Mouse (Mus musculus) intestine, embryonic 14.5 days (tissue): Measurements from ENCODE around the gene 1700037H04Rik. TPM values are rescaled to one million over a fixed set of nuclear protein-coding genes. Genes with fewer than 3 reads are reported as not detected.

Source experiments
- ATAC-seq: fragments of 200-750 bp; cut with Nextera tagmentation; replicated peaks from 2 replicates; pipeline ENCODE4 v1.8.0; 2017; ENCODE audit warnings: low read depth, moderate number of reproducible peaks, moderate TSS enrichment, moderate library complexity; ENCODE audit not compliant: low FRiP score, low TSS enrichment
- DNase-seq: peaks from one replicate; pipeline ENCODE4 v3.0.0-alpha.2; 2018; ENCODE audit warnings: low spot score
- H3K27ac ChIP-seq: fragments of 300-500 bp; sonication (generic); 2 replicates; pipeline ENCODE4 v1.5.1; 2014; ENCODE audit warnings: low read depth, mild to moderate bottlenecking, control low read depth
- H3K27me3 ChIP-seq: fragments of 300-500 bp; sonication (generic); replicated peaks from 2 replicates; pipeline ENCODE4 v1.6.1; 2014; ENCODE audit warnings: low read length, control low read depth; ENCODE audit not compliant: control insufficient read depth, insufficient read depth
- H3K36me3 ChIP-seq: fragments of 300-500 bp; sonication (generic); 2 replicates; pipeline ENCODE4 v1.6.1; 2014; ENCODE audit warnings: low read length, control low read depth; ENCODE audit not compliant: control insufficient read depth, insufficient read depth
- H3K4me1 ChIP-seq: fragments of 300-500 bp; sonication (generic); replicated peaks from 2 replicates; pipeline ENCODE4 v1.6.1; 2014; ENCODE audit warnings: low read length, control low read depth, mixed read lengths; ENCODE audit not compliant: control insufficient read depth, insufficient read depth
- H3K4me2 ChIP-seq: fragments of 300-500 bp; sonication (generic); 2 replicates; pipeline ENCODE4 v1.6.1; 2014; ENCODE audit warnings: low read length
- H3K4me3 ChIP-seq: fragments of 300-500 bp; sonication (generic); 2 replicates; pipeline ENCODE4 v1.5.1; 2014; ENCODE audit warnings: low read depth, low read length, control low read depth, mixed read lengths
- H3K9ac ChIP-seq: fragments of 300-500 bp; sonication (generic); 2 replicates; pipeline ENCODE4 v1.6.1; 2014; ENCODE audit warnings: mild to moderate bottlenecking, low read length
- H3K9me3 ChIP-seq: fragments of 300-500 bp; sonication (generic); 2 replicates; pipeline ENCODE4 v1.6.1; 2016; ENCODE audit warnings: low read length, control low read depth; ENCODE audit not compliant: control insufficient read depth
- WGBS: fragments of 180-500 bp; shearing (Covaris S2); extraction: QIAGEN DNeasy Blood & Tissue Kit; methylation state at CpG from one replicate; pipeline ENCODE4 v1.1.7; 2014; 5-methylcytosine and 5-hydroxymethylcytosine counted together
- polyA plus RNA-seq: library from polyadenylated mRNA; unstranded; fragments of >200 nt; fragmentation: Nextera tagmentation; extraction: Ambion mirVana; gene quantifications from 2 replicates; pipeline ENCODE4 v1.2.1, GENCODE M21; 2014

Gene 1700037H04Rik
- polyA plus RNA-seq, 1 experiment from 2014 or later, result 93.1 TPM

DNA sequence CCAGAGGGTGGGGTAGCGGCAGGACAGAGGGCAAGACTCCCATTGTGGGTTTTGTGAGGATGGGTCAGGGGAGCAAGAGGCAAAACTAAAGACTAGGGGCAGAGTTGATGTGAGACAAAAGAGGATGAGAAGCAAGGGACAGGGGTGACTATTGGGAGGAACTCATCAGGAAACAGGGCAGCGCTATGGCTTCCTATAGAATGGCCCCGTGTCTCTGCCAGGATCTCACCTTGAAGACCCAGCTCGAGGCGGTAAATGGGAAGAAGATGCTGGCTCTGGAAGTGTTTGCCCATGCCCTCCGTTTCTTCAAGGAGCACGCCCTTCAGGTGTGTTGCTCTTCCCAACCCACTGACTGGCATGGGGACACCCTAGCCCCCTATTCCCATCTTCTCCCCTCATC is 21.1 kb downstream of the 1700037H04Rik start:
- DNase-seq (no peak), ATAC-seq (no peak)
- Histone ChIP-seq H3K4me1 (no peaks in the 10 kb centered on the region; the same call in 1 of the 2 replicates), H3K27ac (no peak overlapping the region), H3K36me3 (peaks cover 41% of the 10 kb centered on the region), H3K4me2 (no peak overlapping the region), H3K27me3 (no peaks in the 10 kb centered on the region), H3K4me3 (no peak overlapping the region), H3K9me3 (no peaks in the 10 kb centered on the region), H3K9ac (no peak overlapping the region)
- WGBS, result 96% methylated on average over 7 of the region's 7 CpGs

DNA sequence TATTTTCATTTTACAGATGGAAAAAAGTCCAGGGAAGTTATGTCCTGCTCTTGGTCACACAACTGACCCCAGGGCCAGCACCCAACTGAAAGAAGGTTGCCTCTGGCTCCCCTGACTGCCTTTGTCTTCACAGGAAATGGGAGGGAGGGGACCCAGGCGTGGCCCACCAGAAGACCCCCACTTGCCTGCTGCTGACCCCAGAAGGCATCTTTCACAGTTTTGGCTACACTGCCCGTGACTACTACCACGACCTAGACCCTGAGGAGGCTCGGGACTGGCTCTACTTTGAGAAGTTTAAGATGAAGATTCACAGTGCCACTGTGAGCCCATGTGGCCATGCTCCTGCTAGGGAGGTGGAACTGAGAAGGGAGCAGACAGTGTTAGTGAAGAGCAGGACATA is 21.6 kb downstream of the 1700037H04Rik start:
- H3K4me3 ChIP-seq, result no peak overlapping the region
- DNase-seq (no peak), ATAC-seq (no peak)
- H3K4me1 ChIP-seq, result no peaks in the 10 kb centered on the region; the same call in 1 of the 2 replicates
- H3K9me3 ChIP-seq, result no peaks in the 10 kb centered on the region
- H3K4me2 ChIP-seq, result no peak overlapping the region
- WGBS, result 83% methylated on average over 4 of the region's 4 CpGs
- no peaks in the 10 kb centered on the region for H3K27me3 ChIP-seq
- no peak overlapping the region for H3K27ac ChIP-seq
- H3K36me3 ChIP-seq, result peaks cover 37% of the 10 kb centered on the region
- no peak overlapping the region for H3K9ac ChIP-seq

DNA sequence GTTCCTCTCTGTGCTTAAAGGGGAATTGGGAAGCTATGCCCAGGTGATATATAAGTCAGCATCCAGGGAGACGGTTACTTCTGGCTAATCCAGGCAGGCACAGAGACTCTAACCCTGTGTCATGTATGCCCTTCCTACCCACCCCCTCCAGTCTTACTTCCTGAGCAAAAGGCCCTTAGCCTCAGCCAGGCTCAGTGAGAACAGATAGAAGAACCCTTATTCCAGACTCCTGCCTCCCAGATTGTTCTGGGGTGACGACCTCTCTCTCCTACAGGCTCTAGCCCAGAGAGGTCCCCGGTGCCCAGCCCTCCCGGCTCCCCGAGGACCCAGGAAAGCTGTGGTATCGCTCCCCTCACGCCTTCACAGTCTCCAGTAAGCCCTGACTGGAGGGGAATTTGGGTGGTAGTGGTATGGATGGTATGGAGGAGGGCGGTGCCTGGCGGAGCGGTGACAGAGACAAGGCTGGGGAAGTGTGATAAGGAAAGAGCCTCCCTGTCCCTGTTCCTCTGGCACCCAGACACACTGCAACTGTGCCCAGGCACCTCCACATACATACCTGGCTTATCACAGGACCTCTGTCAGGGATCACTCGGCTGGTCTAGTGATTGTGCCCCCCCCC is 24.3 kb downstream of the 1700037H04Rik start:
- no peaks in the 10 kb centered on the region for H3K27me3 ChIP-seq
- no peak overlapping the region for H3K27ac ChIP-seq
- no peak for DNase-seq
- no peak; the same call in 1 of the 2 replicates for ATAC-seq
- H3K4me2 ChIP-seq, result no peak overlapping the region
- H3K9ac ChIP-seq, result no peak overlapping the region
- H3K4me1 ChIP-seq, result no peaks in the 10 kb centered on the region
- no peaks in the 10 kb centered on the region for H3K9me3 ChIP-seq
- WGBS, result 61% methylated on average over 11 of the region's 11 CpGs
- peaks cover 29% of the 10 kb centered on the region; the same call in 1 of the 2 replicates for H3K36me3 ChIP-seq
- H3K4me3 ChIP-seq, result no peak overlapping the region

DNA sequence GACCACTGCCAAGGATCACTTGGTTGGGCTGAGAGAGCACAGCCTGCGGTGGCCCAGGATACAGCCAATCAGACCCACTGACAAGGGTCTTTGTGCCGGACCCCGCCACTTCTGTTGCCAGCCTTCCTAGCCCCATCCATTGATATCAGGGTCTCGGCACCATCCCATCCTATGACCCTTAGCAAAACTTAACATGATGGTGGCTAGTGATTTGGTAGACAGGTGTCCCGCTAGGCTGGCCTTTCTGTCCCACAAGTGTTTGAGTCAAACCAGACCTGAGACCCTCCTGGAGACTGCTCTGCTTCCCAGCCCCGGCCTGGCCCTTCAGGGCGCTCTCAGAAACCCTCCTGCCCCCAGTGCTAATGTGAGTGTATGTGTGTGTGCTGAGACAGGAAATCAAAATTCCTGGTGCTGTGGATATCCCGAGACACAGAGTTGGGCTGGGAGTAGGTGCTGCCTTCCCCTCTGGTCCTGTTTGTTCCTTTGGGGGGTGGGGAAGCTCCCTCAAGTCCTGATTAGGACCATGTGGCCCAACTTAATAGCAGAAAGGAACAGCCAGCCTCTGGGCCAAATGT is 25.0 kb downstream of the 1700037H04Rik start:
- Histone ChIP-seq H3K9me3 (no peaks in the 10 kb centered on the region), H3K4me3 (no peak overlapping the region), H3K9ac (no peak overlapping the region), H3K4me2 (no peak overlapping the region), H3K36me3 (peaks cover 28% of the 10 kb centered on the region; the same call in 1 of the 2 replicates), H3K4me1 (no peaks in the 10 kb centered on the region), H3K27ac (no peak overlapping the region), H3K27me3 (no peaks in the 10 kb centered on the region)
- ATAC-seq (no peak), DNase-seq (no peak)
- 82% methylated on average over 8 of the region's 8 CpGs for WGBS

DNA sequence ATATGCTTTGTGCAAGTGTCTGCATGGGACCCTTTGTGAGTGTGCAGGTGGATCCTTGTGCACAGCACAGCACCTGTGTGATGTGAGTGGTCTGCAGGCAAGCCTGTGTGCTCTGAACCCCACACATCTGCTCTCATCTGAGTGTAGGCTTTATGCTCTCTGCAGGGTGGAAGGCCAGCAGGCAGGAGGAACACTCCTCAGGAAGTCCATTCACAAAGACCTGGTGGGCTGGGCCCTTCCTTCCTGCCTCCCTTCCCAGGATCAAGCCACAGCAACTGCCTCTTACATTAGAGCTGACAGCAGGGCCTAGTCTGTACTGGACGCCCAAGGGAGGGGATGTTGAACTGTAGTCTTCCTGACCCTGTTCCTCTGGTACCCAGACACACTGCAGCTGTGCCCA is 25.5 kb downstream of the 1700037H04Rik start:
- Histone ChIP-seq H3K4me2 (no peak overlapping the region), H3K9ac (no peak overlapping the region), H3K27ac (no peak overlapping the region), H3K4me1 (no peaks in the 10 kb centered on the region), H3K27me3 (no peaks in the 10 kb centered on the region), H3K9me3 (no peaks in the 10 kb centered on the region), H3K36me3 (peaks cover 28% of the 10 kb centered on the region; the same call in 1 of the 2 replicates), H3K4me3 (no peak overlapping the region)
- DNase-seq (no peak), ATAC-seq (no peak)
- 65% methylated on average over 1 of the region's 1 CpGs for WGBS

DNA sequence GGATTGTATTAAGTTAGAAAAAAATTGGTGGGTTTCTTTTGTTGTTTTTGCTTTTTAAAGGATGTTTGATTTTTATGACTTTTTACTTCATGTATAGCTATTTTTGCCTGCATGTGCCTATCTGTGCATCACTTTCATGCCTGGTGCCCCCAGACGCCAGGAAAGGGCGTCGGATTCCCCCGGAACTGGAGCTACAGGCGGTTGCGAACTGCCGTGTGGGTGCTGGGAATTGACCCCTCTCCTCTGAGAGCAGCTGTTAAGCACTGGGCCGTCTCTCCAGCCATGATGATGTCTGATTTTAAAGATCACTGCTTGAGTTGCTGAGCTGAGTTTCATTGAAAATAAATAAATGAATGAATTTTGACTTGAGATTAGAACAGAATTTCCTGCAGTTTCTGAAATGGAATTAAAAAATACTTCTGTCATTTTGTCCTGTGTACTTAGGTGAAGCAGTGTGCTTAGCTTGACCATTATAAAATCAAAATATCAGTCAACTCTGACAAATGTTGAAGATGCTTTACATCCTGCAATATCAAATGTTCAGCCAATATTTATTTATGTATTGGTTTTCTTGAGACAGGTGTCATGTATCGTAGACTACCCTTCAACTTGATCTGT is 26.8 kb downstream of the 1700037H04Rik start, which contains the start of gene Gm11037:
Gene Gm11037 (plus strand): TSS at position 568 of the 618 bp plus-strand sequence.
- WGBS, result 80% methylated on average over 9 of the region's 9 CpGs
- Histone ChIP-seq H3K9ac (no peak within 1 kb of the TSS), H3K27ac (no peak within 1 kb of the TSS), H3K36me3 (peaks cover 24% of the 10 kb centered on the region; the same call in 1 of the 2 replicates), H3K27me3 (no peaks in the 10 kb centered on the region), H3K9me3 (no peaks in the 10 kb centered on the region), H3K4me3 (no peak within 1 kb of the TSS), H3K4me1 (peaks cover 5% of the 10 kb centered on the region), H3K4me2 (no peak within 1 kb of the TSS)
- ATAC-seq, result no peak
- DNase-seq, result no peak

DNA sequence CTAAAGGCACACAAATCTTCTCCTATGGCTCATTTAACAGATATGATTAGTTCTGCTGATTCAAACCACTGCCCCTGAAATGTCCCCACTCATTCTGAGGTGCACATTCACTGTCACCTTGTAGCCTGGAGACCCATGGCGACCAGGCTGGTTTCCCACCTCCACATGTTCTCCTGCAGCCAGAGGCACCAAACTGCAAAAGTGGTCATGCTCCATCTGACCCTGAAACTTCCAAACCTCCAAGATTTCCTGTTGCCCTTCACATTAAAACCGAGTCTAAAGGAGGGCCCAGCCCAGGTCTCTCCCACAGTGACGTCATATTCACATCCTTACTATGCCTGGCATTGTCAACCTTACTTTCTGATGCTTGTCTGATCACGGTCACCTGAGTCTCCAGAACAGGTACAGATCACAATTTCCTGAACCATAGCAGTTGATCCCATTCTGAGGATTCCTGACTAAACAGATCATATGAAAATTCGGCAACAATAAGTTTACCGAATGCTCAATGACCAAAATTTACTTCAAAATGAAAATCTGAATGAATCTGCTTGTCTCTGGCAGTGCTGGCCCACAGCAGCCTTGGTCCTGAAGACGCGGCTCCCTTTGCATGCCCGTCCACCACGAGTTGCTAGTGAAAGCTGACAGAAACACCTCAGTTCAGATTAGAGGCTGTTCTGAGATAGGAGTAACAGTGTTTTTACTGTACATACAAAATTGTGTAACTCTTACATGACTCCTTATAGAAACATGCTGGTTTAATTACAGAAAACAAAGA is 27.6 kb downstream of the 1700037H04Rik start:
- 87% methylated on average over 10 of the region's 10 CpGs for WGBS
- Histone ChIP-seq H3K9ac (no peak overlapping the region), H3K9me3 (no peaks in the 10 kb centered on the region), H3K27ac (no peak overlapping the region), H3K27me3 (no peaks in the 10 kb centered on the region), H3K4me3 (no peak overlapping the region), H3K4me1 (peaks cover 9% of the 10 kb centered on the region), H3K4me2 (no peak overlapping the region), H3K36me3 (peaks cover 21% of the 10 kb centered on the region; the same call in 1 of the 2 replicates)
- no peak for ATAC-seq
- DNase-seq, result no peak

DNA sequence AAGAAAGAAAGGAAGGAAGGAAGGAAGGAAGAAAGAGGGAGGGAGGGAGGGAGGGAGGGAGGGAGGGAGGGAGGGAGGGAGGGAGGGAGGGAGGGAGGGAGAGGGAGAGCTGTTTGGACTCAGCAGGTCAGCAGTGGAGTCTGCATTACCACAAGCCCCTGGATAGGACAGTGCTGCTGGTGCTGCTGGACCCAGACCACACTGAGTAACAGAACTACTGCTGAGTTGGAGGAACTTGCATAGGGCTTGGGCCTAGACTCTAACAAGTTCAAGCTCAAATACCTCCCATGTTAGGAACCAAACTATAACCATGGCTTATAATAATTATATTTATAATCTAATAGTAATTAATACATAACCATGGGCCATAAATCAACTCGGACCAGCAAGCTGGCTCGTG is 29.0 kb downstream of the 1700037H04Rik start:
- ATAC-seq, result no peak
- H3K27ac ChIP-seq, result no peak overlapping the region
- no peak for DNase-seq
- H3K4me3 ChIP-seq, result no peak overlapping the region
- no peaks in the 10 kb centered on the region for H3K27me3 ChIP-seq
- WGBS, result 76% methylated on average over 2 of the region's 2 CpGs
- H3K9ac ChIP-seq, result no peak overlapping the region
- H3K4me1 ChIP-seq, result peaks cover 16% of the 10 kb centered on the region
- no peak overlapping the region for H3K4me2 ChIP-seq
- peaks cover 16% of the 10 kb centered on the region; the same call in 1 of the 2 replicates for H3K36me3 ChIP-seq
- no peaks in the 10 kb centered on the region for H3K9me3 ChIP-seq
